Mouse (Mus musculus): ENCODE measurements at regions not wholly inside any gene's neighbourhood (a gene's known extent, or its start where the extent isn't known, plus 50 kb on each side); places are given as distances from the start of the nearest gene placed in this dataset.

DNA sequence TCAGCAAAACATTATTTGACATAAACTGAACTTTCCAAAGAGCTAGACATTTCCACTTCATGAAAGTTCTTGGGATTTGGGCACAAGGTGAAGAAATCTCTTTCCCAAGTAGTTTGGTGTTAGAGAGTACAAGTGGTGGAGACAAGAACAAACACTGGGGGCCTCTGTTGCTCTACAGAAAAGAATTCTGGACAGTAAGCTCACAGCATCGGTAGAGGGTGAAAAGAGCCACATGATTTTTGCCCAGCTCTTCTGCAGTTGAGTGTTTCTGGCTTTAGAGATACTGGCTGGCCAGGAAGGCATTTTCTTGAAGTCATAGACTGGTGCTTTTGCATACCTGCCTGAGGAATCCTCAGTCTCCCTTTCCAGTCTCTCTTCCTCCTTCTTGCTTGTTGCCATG, 127.8 kb downstream of the Stk31 start:
- no peak for ATAC-seq (replicated peaks; ENCODE audit: poor library complexity, severe bottlenecking)

DNA sequence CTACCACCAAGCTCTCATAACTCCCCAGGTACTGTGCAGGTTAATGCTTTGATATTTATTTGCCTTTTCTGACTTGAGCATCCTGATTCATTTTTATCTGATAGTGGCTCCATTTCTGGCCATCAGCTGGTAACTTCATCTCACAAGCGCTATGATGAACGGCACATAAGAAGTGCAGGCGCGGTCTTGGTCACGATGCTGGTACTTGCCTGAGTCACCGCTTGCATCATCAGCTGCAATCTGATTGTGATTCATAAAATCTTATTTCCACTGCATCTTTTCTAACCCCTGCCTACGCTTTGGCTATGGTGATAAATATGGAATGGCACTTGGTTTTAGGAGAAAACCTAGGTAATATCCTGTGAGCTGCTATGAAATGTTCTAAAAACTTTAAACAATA, 128.3 kb downstream of the Stk31 start:
- ATAC-seq (replicated peaks; ENCODE audit: poor library complexity, severe bottlenecking): no peak

DNA sequence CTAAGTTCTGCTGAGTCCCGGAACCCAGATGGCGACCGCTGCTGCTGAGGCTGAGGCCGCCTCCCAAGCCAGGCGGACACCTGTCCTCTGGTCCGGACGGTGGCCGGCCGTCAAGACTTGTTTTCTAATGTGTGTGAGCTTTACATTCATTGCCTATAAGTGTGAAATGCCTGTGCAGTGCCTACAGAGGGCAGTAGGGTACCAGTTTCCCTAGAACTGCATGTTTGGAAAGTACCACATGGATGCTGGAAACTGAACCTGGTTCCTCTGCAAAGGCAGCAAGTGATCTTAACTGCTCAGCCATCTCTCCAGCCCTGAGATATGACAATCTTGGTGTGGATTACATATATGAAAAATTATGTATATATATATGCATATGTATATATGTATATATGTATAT, 138.6 kb downstream of the Stk31 start:
- no peak for ATAC-seq (replicated peaks; ENCODE audit: poor library complexity, severe bottlenecking)

DNA sequence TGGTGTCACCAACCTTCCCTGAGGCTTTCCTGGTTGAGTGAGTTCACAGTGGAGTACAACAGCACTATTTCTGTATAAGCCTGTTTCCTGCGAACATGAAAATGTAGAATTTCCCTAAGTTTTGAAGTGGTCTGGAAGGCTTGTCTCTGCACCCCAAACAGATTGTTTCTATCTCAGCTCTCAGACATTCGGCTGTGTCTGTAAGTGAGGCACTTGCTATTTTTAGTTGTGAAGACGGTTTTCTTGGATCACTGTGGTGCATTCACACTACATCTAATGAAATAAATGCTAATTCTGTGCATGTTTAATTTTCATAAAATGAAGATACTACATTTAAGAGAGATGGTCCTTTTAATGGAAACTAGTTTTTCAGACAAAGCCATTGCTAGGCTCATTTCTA, 139.1 kb downstream of the Stk31 start:
- ATAC-seq (replicated peaks; ENCODE audit: poor library complexity, severe bottlenecking): no peak

DNA sequence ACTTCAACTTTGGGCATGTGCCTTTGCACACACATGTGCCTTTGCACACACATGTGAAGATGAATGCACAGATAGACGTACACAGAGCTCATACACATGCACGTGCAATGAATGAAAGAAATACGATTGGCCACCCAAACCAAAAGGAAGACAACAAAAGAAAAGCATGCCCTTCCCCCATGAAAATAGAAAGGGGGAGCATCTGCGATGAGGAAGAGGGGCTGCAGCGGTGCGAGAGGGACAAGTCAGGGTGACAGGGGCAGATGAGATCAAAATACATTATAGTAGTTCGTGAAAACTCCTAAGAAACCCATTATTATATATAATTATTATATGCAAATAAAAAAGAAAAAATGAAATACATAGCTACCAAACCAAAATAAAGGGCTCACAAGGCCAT, 149.5 kb downstream of the Stk31 start:
- ATAC-seq (replicated peaks; ENCODE audit: poor library complexity, severe bottlenecking): no peak

DNA sequence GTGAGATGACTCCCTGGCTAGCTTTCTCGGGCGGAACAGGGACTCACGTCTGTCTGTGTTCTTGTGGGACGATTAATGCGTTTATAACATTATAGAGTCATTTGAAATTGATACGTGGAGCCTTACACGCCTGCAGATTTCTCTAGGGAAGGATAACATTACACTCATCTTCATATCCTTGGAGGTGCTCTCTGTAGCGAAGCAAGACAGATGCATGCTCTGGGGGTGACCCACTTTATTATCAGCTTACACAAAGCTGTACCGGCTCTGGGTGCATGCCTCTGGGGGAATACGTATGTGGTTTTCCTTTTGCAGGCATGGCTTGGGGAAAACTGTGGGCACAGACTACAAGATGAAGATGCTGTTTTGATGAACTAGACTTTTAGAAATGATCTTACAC, 159.7 kb downstream of the Stk31 start:
- no peak for ATAC-seq (replicated peaks; ENCODE audit: poor library complexity, severe bottlenecking)

DNA sequence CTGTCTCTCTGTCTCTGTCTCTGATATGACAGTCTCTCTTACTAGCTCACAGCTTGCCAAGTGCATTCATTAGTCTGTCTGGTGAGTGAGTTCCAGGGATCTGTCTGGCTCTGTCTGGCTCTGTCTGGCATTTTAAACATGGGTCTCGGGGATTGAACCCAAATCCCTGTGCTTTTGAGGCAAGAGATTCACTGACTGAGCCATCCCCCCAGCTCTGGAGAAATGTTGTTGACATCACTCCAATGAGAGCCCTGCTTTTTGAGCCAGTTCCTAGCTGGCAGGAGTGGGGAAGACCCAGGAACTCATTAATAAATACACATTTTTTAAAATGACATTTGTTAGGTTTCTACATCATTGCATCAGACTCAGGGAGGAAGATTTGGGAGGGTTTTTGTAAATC, 163.1 kb downstream of the Stk31 start:
- ATAC-seq (replicated peaks; ENCODE audit: poor library complexity, severe bottlenecking): no peak

DNA sequence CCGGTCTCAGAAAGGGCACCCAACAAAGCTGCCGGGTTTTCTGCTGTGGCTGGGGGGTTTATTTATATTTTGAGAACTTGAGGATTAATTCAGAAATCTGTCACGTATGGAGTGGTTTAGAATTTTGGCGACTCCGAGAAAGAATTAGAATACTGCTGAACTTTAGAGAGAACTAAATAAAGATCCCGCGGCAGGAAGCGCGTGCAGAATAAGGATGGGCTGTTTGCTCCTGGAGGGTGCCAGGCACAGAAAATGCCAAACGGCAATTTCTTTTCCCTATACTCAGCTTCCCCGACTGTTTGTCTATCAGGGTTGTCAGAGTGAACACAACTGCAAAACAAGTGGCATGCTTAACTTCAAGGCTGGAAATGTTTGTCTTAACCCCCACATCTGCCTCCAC, 163.7 kb downstream of the Stk31 start:
- no peak for ATAC-seq (replicated peaks; ENCODE audit: poor library complexity, severe bottlenecking)

DNA sequence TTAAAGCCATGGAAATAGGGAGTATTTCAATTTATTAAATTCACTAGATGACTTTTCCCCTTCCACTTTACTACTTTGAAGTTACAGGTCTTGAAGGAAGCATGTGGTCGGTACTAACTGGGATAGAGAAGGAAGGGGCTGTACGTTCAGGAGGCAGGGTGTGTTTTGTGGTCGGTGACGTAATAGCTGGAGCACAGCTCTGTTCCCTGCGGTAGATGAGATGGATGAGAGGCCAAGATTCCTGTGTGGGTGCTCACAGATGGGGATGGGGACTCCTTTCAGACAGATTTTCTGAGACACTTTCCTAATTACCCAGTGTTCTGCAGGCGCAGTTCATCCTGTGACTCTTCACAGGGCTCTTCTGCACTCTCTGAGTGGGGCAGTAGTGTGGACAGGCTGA, 182.9 kb downstream of the Stk31 start:
- ATAC-seq (replicated peaks; ENCODE audit: poor library complexity, severe bottlenecking): no peak; the same call in 1 of the 2 replicates

DNA sequence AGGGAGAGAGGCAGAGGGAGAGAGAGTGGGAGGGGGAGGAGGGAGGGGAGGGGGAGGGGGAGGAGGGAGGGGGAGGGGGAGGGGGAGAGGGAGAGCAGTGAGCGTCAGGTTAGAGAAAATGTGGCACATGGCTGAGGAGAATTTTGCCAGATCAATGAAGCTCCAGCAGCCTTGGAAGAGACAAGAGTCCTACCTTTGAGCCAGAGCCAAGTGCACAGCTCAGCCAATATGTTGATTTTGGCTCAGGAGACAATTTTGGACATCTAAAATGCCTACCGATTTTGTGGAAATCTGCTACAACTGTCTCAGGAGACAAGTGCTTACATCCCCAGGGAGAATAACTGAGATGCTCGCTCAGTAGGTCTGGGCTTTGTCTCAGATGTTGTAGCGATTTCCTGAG, 184.3 kb downstream of the Stk31 start:
- no peak for ATAC-seq (replicated peaks; ENCODE audit: poor library complexity, severe bottlenecking)

DNA sequence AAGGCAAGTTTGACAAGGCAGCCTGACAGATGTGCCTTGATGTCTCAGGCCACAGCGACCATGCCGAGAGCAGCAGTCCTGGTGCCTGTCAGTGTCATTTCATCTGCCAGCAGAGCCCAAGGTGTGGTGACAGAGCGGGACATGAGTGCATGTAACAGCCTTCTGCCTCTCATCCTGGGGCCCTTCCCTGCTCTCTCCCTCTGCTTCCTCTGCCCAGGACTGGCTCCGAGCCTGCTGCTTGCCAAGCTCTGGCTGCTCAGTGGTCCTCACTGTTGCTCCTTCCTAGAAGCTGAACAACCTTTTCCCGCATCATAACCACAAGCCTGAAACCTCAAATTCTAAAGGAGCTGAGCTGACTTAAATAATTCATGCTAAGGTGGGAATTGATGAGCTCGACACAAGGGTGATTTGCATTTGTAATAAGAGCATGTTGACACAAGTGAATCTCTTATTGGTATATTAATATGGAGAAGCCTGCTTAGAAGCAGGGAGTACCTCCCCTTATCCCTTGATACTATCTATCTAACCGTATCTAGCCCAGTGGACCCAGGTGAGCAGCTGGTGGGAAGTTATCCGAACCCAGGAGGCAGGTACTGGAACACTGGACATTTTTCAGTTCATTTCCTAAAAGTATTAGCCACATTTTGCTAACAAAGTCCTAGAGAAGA, 186.8 kb downstream of the Stk31 start:
- no peak for ATAC-seq (replicated peaks; ENCODE audit: poor library complexity, severe bottlenecking)

DNA sequence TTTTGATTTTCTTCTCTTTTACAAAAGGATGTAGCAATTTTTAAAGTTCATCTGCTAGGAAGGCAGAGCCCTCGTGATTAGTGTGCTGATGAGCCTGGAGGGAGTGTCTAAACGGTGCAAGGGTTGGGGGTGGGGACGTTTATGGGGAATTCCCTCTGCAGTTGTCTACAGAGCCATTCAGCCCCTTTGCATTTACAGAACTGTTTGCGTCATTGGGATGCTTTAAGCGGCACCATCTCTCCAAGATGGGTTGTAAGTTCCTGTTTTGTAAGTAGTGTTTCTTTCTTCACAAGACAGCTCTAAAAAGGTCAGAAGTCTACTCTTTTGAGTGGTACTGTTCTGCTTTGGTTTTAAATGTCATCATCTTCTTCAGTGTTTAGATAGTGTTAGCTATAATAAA, 191.1 kb downstream of the Stk31 start:
- peak; percentile 56; the same call in 1 of the 2 replicates for ATAC-seq (replicated peaks; ENCODE audit: poor library complexity, severe bottlenecking)

DNA sequence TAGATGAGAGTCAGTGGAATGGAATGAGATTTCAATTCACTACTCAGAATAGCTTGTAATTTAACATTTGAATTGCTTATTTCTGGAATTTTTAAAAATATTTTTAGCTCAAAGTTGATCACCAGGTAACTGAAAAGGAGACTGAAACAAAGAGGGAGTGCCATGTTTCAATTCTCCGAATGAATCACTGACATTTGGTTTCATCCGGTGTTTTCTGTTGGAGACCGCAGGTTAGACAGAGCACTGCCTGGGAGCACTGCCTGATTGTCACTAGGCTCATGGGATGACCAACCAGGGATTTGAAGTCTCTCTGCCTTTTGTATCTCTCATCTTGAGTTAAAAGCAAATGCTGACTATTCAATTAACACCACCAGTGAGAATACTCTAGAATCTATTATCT, 193.3 kb downstream of the Stk31 start:
- ATAC-seq (replicated peaks; ENCODE audit: poor library complexity, severe bottlenecking): no peak

DNA sequence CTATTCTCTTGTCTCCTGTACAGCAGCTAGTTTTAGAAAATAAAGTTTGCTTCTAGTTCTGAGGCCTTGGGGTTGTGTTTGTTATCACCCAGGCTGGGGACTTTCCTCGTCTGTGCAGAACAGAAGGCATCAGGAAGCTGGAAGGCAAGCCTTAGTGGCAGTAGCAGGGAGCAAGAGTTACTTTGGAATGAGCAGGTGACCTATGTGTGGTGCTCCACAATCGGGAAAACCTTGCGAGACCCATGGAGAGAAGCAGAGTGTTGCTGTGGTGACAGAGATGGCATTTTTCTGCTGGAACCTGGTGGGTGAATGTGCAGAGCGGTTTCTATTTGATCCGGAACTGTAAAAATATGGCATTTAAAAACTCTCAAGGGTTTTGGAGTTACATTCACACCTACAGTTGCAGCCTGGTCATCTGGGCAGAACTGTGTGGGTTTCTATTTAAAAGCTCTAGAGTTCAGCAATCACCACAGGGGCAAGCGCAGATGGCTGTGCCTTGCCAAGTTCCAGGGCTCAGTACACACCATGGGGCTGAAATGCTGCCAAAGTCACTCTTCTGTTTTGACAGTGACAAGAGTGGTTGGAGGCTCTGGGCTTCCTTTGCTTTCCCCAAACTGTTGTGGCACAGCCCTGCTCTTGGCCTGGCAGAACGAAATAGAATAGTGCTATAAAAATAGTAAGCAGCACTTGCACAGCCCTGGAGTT, 195.7 kb downstream of the Stk31 start:
- ATAC-seq (replicated peaks; ENCODE audit: poor library complexity, severe bottlenecking): no peak

DNA sequence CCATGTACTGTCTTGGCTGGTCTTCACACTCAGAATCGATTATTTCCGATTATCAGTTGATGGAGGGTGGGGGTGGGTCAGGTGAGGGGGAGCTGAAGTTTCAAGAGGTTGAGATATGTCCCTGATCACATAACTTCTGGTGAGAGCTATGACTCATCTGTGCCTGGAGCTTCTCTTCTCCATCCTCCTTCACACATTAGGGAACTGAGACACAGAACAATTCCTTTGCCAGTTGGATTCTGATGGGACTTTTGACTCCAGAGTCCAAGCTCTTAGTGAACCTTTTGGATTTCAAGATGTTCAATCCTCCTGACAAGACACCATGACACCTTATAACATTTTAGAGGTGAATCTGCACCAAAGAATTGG, 196.2 kb downstream of the Stk31 start:
- ATAC-seq (replicated peaks; ENCODE audit: poor library complexity, severe bottlenecking): no peak

DNA sequence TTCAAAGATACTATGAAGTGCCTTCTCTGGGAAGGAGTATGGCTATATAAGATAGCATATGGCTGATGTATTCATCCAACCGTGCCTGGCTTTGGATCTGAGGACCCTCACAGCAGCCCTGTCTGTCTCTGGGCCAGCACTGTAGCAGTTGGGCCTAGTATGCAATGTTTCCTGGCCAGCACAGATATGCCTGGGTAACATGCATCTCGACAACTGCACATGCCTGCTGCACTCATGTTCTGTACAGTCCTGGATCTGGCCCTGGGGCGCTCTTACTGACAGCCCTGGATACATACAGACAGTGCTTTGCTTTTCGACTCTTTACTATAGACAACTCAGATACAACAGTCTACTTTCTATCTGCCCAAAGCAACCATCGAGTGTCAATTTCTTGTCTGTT, 197.3 kb downstream of the Stk31 start:
- ATAC-seq (replicated peaks; ENCODE audit: poor library complexity, severe bottlenecking): no peak

DNA sequence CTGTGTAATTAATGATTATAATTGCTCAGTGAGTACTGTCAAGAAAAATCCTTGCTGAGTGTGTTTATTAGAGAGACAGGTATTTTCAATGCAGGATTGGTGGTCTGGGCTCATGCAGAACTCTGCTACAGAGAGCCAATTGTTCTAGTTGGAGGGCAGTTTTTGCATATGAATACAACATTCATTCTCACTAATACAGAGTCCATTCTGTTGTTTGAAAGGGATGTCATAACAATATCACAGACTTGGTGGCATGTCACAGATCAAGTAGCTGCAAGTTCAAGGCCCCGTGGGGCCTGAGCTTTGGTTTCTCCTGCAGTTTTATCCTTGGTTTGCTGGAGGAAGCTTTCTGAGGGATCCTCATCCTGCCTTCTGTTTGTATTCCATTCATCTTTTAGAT, 207.8 kb downstream of the Stk31 start:
- no peak for ATAC-seq (replicated peaks; ENCODE audit: poor library complexity, severe bottlenecking)

DNA sequence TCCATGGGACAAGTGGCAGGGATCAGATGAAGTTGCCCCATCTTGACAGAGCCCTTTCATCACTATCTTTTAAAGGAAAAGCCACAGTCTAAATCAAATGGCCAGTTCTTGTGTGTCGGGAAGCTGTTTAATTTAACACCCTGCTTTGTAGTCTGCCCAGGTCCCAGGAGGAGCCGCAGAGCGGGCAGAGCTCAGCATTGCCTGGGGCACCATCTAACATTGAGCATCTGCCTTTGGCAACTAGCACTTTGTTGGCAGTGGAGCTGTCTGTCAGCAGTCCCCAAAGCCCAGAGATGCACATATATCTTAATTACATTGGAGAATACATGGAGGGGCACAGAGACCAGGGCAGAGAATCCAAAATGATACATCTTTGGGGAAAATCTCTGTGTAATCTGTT, 208.4 kb downstream of the Stk31 start:
- no peak for ATAC-seq (replicated peaks; ENCODE audit: poor library complexity, severe bottlenecking)

DNA sequence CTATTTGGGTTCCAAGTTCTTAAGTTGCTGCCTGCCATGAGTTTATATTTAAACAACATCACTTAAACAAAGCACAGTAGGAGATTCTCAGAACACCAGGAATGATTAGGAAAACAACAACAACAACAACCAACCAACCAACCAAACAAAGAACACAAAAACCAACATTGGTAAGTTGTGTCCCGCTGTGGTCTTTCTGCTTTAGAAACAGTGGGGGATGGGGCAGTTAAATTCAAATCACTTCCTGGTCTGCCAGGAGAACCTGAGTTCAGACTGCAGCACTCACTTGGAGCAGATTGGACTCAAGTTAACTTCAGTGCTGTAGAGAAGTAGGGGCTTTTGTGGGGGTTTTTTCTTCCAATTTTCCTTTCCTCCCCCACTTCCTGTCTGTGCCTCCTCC, 210.6 kb downstream of the Stk31 start:
- no peak for ATAC-seq (replicated peaks; ENCODE audit: poor library complexity, severe bottlenecking)

DNA sequence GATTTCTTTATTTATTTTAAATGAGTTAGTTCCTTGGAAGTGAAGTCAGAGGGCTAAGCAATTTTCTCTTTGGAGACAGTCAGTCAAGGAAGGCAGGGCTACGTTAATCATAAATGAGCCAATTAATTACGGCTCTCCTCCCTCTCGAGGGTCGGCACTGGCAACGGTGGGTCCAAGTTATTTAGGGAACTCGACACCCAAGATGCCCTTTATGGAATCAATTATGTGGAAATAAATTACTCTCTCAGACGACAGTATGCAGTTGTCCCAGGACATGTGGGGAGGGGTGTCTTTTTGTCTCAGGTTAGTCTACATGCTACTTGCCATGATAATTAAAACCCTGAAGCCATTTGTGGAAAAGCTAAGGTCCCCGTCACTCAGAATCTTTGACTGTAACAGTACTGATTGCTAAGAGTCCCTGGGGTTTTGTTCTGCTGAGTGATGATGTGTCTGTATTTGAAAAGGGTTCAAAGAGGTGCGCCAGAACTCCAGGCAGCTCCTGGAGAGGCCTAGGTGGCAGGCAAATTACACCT, 211.3 kb downstream of the Stk31 start:
- ATAC-seq (replicated peaks; ENCODE audit: poor library complexity, severe bottlenecking): no peak

DNA sequence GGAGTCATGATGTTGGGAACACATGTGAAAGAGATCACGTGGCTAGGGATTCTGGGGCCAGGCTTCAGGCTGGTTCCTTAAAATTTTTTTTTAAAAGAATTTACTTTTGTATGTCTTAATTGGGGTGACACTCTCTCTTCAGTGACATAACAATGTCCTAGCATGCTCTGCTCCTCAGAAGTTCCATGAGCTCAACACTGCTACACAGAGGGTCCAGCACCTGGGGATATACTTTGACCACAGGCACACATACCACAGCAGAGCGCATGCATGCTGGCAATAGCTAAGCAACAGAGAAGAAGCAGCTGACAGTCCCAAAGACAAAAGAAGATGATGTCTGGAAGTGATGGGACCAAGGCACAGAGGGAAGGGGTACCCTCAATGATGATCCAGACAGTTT, 198.4 kb upstream of the Npy start:
- ATAC-seq (replicated peaks; ENCODE audit: poor library complexity, severe bottlenecking): no peak

DNA sequence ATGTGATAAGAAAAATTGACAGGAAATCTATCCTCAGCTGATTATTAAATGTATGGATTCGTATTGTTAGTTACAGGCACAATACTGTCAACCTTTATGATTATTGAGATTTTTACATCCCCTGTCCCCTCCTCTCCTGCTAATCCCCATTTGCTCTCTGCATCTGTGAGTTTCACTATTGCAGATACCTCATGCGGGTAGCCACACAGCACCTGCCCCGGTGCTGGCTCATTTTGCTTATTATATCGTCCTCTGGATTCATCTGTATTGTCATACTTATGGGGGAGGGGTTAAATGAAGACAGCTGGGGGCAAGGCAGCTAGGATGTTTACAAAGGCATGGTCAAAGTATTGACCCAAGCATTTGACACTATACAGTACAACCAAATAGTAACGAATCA, 197.9 kb upstream of the Npy start:
- ATAC-seq (replicated peaks; ENCODE audit: poor library complexity, severe bottlenecking): no peak
